Mouse (Mus musculus): ENCODE data around the gene Prr36. TPM values are rescaled to one million over a fixed set of nuclear protein-coding genes. Genes with fewer than 3 reads are reported as not detected.

Prr36 gene
- polyA plus RNA-seq (2012; rRNA removed): 0.51 and 2.1 TPM in 2 replicates

DNA sequence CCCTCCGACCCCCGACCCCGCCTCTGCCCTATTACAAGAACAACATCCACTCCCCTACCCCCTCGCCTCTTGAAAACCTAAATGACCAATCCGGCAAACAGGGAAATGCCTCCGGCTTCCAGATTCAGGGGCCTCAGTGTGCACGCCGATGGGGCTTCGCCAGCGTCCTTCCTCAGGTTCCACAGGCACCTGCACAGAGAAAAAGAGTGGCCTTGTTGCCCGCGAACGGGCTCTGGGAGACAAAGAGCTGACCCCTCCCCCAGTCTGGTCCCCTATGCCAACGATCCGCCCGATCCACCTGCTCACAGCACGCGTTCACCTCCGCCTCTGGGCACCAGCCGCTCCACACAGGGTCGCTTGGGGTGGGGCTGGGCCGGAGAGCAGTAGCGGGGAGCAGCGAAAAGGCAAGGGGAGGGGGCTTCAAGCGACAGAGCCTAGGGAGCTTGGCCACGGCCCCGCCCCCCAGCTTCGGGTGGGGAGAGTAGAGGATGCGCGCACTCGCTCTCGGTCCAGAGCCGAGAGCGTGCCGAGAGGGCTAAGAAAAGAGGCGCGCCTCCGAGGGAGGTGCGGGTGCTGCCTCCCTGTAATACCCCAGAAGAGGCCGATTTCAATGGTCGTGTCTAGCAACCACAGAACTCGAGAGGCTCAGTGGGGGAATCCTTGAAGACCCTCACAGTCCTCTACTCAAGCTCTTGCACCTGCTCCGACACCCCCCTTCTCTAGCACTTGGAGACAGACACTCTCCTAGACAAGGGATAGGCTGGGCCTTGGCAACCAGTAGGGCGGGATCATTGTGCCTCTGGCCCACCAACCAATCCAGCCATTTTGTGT, at the start of gene Prr36:
Gene Prr36, minus strand, starts transcription at position 669 of the 831 bp plus-strand sequence.

DNA sequence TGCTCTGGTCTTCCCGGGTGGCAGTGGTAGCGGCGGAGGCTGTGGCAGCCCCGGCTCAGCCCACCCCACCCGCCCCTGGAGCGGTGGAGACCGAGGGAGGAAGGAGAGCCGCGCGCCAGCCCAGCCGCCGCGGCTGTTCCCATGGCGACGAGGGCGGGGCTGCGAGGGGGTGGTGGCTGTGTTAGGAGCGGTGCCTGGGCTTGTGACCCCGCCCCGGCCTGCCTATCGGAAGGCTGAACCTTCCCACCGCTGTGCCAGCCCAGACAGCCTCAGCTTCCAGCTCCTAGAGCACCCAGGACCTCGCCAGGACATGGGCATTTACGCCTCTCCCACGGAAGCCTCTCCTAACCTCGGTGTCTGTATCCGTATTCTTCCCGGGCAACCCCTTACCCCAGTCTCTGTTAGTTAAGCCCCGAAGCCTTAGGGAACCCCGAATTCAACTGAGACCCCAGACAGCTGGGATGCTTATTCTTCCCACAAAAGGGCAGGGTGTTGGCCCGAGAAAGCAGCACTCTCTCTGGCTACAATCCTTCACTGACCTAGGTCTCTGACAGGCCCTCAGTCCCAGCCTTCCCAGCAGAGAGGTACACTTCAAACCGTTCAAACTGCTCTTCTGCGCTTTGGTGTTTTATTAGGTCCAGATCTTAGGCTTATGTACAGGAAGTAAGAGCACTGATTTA, 42.0 kb upstream of the Prr36 start, which contains the start of gene Ctxn1:
Gene Ctxn1, minus strand, starts transcription at position 150 of the 680 bp plus-strand sequence.

DNA sequence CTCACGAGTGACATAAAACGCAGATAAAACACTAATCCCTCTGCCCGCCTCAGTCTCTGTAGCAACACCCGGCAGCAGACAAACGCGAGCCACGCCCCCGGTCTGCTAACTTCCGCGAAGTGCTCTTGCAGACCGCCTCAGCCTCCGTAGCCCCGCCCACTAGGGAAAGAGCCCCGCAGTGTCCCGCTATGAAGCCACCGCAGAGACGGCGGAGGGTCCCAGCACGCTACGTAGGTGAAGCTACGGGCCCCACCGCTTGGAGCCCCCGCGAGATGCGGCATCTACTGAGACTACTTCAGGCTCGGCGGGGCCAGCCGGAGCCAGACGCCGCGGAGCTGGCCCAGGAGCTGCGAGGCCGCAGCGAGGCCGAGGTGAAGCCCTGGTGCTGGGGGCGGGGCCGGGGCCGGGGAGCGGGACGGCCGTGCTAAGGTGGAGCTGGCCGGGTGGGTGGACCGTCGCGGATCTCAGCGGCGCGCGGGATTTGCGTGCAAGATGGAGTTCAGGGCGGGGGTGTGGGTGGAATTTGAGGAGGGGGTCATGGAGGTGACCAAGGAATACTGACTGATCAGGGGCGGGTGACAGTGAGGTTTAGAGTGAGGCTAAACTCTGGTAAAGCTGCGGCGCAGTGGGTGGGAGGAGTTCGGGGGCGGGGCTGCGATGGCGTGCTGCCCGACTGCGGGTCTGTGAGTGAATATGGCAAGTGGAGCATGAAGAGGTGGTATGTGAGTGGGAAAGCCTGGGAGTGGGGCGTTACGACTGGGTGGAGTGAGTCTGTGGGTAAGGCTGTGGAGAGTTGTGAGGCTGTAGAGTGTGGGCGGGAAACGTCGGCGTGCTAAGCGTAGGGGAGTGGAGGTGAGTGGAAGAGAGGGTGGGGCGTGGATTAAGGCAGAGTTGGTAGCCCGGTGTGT, 35.9 kb upstream of the Prr36 start, which contains the start of gene Snapc2:
Gene Snapc2, plus strand, starts transcription at position 147 of the 908 bp plus-strand sequence.

GRCm38 (mm10) chr8:4247951-4248540, 30.8 kb upstream of the Prr36 start, which contains the start of gene Tgfbr3l:
Gene Tgfbr3l, plus strand, starts transcription at chr8:4248214.

GRCm38 (mm10) chr8:4238434-4239192, 21.4 kb upstream of the Prr36 start, which contains the start of the genes Map2k7 and Gm49320:
Gene Map2k7, plus strand, starts transcription at chr8:4238740.
Gene Gm49320, plus strand, starts transcription at chr8:4238865.

GRCm38 (mm10) chr8:4226739-4227347, 9.6 kb upstream of the Prr36 start, which contains the start of gene Lrrc8e:
Gene Lrrc8e, plus strand, starts transcription at chr8:4226827.

GRCm38 (mm10) chr8:4165852-4166751, 51.2 kb downstream of the Prr36 start, which contains the start of gene Evi5l:
Gene Evi5l, plus strand, starts transcription at chr8:4166567.

Other genes with a start within 250 kb of the Prr36 start
- 0.89 and 4.1 TPM in 2 replicates for gene Cd209f, start 111.6 kb downstream of the Prr36 start, polyA plus RNA-seq (2012; rRNA removed)
- 3.0 and 3.8 TPM in 2 replicates for gene Cd209g, start 83.4 kb downstream of the Prr36 start, polyA plus RNA-seq (2012; rRNA removed)
- gene Evi5l, start 50.9 kb downstream of the Prr36 start, polyA plus RNA-seq (2012; rRNA removed): 16.9 and 18.5 TPM in 2 replicates
- 4.3 and 8.4 TPM in 2 replicates for gene Lrrc8e, start 9.4 kb upstream of the Prr36 start, polyA plus RNA-seq (2012; rRNA removed)
- gene Map2k7, start 21.3 kb upstream of the Prr36 start, polyA plus RNA-seq (2012; rRNA removed): 31.5 and 42.3 TPM in 2 replicates
- 1.3 and 2.4 TPM in 2 replicates for gene Gm49320, start 21.4 kb upstream of the Prr36 start, polyA plus RNA-seq (2012; rRNA removed)
- gene Tgfbr3l, start 30.8 kb upstream of the Prr36 start, polyA plus RNA-seq (2012; rRNA removed): 34.6 and 89.3 TPM in 2 replicates
- 36.8 and 36.9 TPM in 2 replicates for gene Snapc2, start 35.6 kb upstream of the Prr36 start, polyA plus RNA-seq (2012; rRNA removed)
- gene Ctxn1, start 41.8 kb upstream of the Prr36 start, polyA plus RNA-seq (2012; rRNA removed): 26.2 and 39.8 TPM in 2 replicates
- 63.2 and 73.9 TPM in 2 replicates for gene Timm44, start 58.5 kb upstream of the Prr36 start, polyA plus RNA-seq (2012; rRNA removed)
- gene Ccl25, start 107.8 kb upstream of the Prr36 start, polyA plus RNA-seq (2012; rRNA removed): 2.9 and 4.3 TPM in 2 replicates
- gene Elavl1, start 108.0 kb upstream of the Prr36 start, polyA plus RNA-seq (2012; rRNA removed): 25.2 and 28.0 TPM in 2 replicates

All from colon, adult 2 months (tissue).